Mouse (Mus musculus): ENCODE results near the gene Atp8b2. TPM values are rescaled to one million over a fixed set of nuclear protein-coding genes. Genes with fewer than 3 reads are reported as not detected.

The Atp8b2 gene
- polyA plus RNA-seq, 1 experiment from 2014 or later: 20.0 TPM

DNA sequence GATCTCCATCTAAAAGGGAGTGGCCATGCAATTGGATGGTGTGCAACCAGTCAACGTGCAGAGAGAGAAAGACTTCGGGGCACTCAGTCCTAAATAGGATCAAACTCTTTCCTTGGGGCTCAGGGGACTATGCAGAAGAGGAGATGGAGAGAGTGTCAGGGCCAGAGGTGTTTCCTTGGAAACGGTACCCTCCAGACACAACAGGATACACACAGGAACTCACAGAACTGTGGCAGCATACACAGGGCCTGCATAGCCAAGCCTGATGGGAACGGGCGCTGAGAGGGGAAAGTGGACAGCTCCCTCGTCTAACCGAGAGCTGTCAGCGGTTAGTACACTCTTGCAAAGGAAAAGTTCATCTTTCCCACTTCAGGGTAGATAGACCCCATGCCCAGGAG, 63.8 kb downstream of the Atp8b2 start:
- ATAC-seq (ENCODE audit: insufficient number of reproducible peaks, low FRiP score): no peak
- H3K9me3 ChIP-seq (replicated peaks): no peaks in the 10 kb centered on the region
- H3K4me1 ChIP-seq (replicated peaks): peaks cover 24% of the 10 kb centered on the region
- no peak overlapping the region for H3K4me2 ChIP-seq
- H3K27me3 ChIP-seq (replicated peaks): peaks cover 23% of the 10 kb centered on the region
- no peak overlapping the region for H3K9ac ChIP-seq
- no peaks in the 10 kb centered on the region for H3K36me3 ChIP-seq
- H3K4me3 ChIP-seq: no peak overlapping the region
- H3K27ac ChIP-seq (ENCODE audit: poor library complexity, severe bottlenecking): no peak overlapping the region
- WGBS: 49% methylated on average over 8 of the region's 8 CpGs

DNA sequence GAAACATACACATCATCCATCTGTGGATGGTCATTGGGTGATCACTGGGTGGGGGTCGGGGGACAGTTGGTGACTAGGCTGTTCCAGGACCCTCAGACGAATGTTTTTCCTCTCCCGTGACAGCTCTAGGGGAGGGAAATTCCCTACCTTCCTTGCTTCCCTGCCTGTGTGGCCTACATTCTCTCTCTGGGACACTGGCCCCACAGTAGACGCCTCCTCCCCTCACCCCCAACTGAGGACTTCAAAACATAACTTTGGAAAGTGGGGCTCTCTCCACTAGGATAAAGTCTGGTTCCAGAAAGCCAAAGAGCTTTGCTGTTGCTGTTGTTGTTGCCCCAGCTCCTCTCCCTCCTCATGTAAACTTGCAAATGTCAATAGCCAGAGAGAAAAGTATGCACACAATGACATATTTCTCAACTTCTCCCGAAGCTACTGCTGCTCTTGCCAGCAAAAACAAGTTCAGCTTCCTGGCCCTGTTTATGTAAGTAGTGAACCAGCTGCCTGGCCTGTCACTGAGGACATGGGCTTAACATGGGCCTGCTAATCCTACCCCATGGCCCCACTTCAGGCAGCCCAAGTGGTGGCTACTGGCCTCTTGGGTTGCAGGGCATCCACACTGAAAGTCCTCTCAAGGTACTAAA, 64.3 kb downstream of the Atp8b2 start:
- H3K27me3 ChIP-seq (replicated peaks): peaks cover 22% of the 10 kb centered on the region

DNA sequence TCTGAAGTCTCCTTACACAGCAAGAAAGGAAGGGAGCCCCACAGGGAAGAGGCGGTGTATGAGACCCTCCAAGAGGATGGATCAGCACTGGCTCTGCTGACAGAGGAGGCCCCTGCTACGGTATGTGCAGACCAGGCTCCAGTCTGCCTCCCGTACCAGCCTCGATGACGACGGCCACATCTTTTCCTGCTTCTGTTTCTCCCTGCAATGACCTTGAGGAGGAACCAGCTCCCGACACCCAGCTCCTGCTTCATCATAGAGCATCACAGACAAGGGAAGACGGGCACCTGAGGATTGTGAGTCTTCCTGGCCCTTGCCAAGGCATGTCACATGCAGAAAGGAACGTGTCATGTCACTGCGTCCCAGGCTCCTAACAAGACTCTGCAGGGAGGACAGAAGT, 65.3 kb downstream of the Atp8b2 start:
- Histone ChIP-seq H3K36me3 (no peaks in the 10 kb centered on the region), H3K27ac (ENCODE audit: poor library complexity, severe bottlenecking) (no peak overlapping the region), H3K9ac (no peak overlapping the region), H3K4me1 (replicated peaks) (peaks cover 24% of the 10 kb centered on the region), H3K27me3 (replicated peaks) (peaks cover 13% of the 10 kb centered on the region), H3K4me3 (no peak overlapping the region), H3K4me2 (no peak overlapping the region), H3K9me3 (replicated peaks) (no peaks in the 10 kb centered on the region)
- 63% methylated on average over 10 of the region's 10 CpGs for WGBS
- ATAC-seq (ENCODE audit: insufficient number of reproducible peaks, low FRiP score): no peak

More for the DNA sequence above, 64.3 kb downstream of the Atp8b2 start:
- H3K9me3 ChIP-seq (replicated peaks): no peaks in the 10 kb centered on the region
- H3K4me2 ChIP-seq: no peak overlapping the region
- 54% methylated on average over 5 of the region's 5 CpGs for WGBS
- H3K4me3 ChIP-seq: no peak overlapping the region
- no peaks in the 10 kb centered on the region for H3K36me3 ChIP-seq
- peaks cover 24% of the 10 kb centered on the region for H3K4me1 ChIP-seq (replicated peaks)
- no peak overlapping the region for H3K9ac ChIP-seq
- H3K27ac ChIP-seq (ENCODE audit: poor library complexity, severe bottlenecking): no peak overlapping the region
- ATAC-seq (ENCODE audit: insufficient number of reproducible peaks, low FRiP score): no peak

DNA sequence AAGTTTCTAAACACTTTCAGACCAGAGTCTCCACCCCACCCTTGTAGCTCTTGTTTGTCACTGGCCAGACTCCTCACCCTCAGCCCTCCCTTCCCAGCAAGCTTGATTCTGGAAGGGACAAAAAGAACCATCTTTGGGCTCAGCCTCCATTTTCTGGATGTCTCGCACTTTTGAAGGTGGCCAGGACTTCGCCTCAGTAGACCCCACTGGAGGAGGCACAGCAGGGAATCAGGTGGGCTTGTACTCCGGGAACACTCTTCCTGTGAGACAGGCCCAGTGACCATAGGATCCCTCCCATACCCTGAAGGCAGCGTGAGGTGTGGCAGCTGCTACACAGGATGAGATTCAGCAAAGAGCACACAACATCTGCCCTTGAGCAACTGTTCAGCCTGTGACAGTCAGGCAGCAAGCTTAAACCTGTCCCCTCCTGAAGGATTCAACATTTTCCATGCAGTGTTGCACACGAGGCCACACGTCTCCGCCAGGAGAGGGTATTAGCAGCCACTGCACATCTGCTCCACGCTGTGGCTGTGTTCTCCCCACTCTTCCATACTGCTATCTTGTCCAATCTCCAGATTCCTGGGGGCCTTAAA, 66.0 kb downstream of the Atp8b2 start:
- ATAC-seq (ENCODE audit: insufficient number of reproducible peaks, low FRiP score): no peak
- Histone ChIP-seq H3K4me2 (no peak overlapping the region), H3K36me3 (no peaks in the 10 kb centered on the region), H3K9ac (no peak overlapping the region), H3K27ac (ENCODE audit: poor library complexity, severe bottlenecking) (no peak overlapping the region), H3K4me3 (no peak overlapping the region), H3K9me3 (replicated peaks) (no peaks in the 10 kb centered on the region), H3K4me1 (replicated peaks) (peaks cover 23% of the 10 kb centered on the region), H3K27me3 (replicated peaks) (peaks cover 10% of the 10 kb centered on the region; the same call in 1 of the 2 replicates)
- 78% methylated on average over 8 of the region's 8 CpGs for WGBS

DNA sequence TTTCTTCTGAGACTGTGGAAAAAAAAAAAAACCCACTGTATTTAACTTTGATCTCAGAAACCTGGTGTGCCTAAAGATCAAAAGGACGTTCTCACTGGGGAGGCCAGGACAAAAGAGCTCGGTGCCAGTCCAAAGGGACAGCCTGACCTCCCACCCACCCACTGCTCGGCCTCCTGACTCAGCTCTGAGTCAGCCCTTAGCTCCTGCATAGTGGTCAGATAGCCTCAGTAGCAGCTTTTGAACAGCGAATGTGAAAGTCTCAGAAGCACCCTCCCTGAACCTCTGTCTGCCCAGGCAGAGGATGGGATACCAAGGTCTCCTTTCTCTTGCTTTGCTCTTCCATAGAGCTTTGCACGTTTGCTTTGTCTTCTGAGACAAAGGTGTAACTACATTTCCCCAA, 66.7 kb downstream of the Atp8b2 start:
- Histone ChIP-seq H3K4me1 (replicated peaks) (peaks cover 16% of the 10 kb centered on the region), H3K4me2 (no peak overlapping the region), H3K4me3 (no peak overlapping the region), H3K9me3 (replicated peaks) (no peaks in the 10 kb centered on the region), H3K27me3 (replicated peaks) (peaks cover 10% of the 10 kb centered on the region; the same call in 1 of the 2 replicates), H3K36me3 (no peaks in the 10 kb centered on the region), H3K9ac (no peak overlapping the region), H3K27ac (ENCODE audit: poor library complexity, severe bottlenecking) (no peak overlapping the region)
- 40% methylated on average over 5 of the region's 5 CpGs for WGBS
- ATAC-seq (ENCODE audit: insufficient number of reproducible peaks, low FRiP score): no peak

DNA sequence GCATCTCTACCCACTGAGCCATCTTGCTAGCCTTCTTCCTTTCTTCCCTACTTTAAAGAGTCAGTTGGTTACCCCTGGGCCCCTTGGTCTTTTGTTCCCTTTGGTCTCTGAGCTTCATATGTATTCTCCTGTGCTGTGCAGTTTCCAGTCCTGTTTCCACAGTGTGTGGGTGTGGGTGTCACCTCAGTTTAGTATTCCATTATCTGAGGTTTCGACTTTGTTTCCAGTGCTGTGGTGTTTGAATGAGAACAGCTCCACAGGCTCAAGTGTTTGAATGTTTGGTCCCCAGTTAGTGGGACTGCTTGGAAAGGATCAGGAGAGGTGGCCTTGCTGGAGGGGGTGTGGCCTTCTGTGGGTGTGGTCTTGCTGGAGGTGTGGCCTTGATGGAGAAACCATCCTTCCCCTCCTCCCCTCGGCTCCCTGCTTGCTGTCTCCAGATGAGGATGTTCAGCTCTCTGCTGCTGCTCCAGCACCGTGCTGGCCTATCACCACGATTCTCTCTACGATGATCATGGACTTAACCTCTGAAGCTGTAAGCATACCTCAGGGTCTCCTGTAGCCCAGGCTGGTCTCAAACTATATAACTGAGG, 70.7 kb downstream of the Atp8b2 start:
- peaks cover 10% of the 10 kb centered on the region; the same call in 1 of the 2 replicates for H3K27me3 ChIP-seq (replicated peaks)
- no peaks in the 10 kb centered on the region for H3K9me3 ChIP-seq (replicated peaks)
- no peak overlapping the region for H3K4me2 ChIP-seq
- WGBS: 77% methylated on average over 5 of the region's 5 CpGs
- H3K4me3 ChIP-seq: no peak overlapping the region
- no peak overlapping the region for H3K9ac ChIP-seq
- H3K36me3 ChIP-seq: no peaks in the 10 kb centered on the region
- H3K4me1 ChIP-seq (replicated peaks): no peaks in the 10 kb centered on the region
- no peak for ATAC-seq (ENCODE audit: insufficient number of reproducible peaks, low FRiP score)
- H3K27ac ChIP-seq (ENCODE audit: poor library complexity, severe bottlenecking): no peak overlapping the region

DNA sequence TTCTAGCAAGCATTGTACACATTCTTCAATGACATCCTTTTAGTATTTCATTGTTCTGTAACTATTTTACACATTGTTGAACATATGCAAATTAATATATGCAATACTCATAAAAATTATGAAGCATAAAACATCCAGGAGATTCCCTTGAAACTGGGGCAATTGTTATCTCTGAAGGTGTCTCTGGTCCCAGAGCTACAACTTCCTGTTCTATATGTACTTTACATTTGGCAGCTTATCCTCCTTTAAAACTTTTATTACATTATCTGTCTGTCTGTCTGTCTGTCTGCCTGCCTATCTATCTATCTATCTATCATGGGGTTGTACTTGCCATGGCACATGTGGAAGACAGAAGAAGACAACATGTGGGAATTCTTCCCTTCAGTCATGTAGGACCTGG, 71.6 kb downstream of the Atp8b2 start:
- Histone ChIP-seq H3K4me3 (no peak overlapping the region), H3K9me3 (replicated peaks) (no peaks in the 10 kb centered on the region), H3K27me3 (replicated peaks) (0 out of 2 replicates have a peak, but pooled peaks cover 5% of the 10 kb centered on the region), H3K27ac (ENCODE audit: poor library complexity, severe bottlenecking) (no peak overlapping the region), H3K4me1 (replicated peaks) (no peaks in the 10 kb centered on the region), H3K4me2 (no peak overlapping the region), H3K9ac (no peak overlapping the region), H3K36me3 (no peaks in the 10 kb centered on the region)
- no peak for ATAC-seq (ENCODE audit: insufficient number of reproducible peaks, low FRiP score)

DNA sequence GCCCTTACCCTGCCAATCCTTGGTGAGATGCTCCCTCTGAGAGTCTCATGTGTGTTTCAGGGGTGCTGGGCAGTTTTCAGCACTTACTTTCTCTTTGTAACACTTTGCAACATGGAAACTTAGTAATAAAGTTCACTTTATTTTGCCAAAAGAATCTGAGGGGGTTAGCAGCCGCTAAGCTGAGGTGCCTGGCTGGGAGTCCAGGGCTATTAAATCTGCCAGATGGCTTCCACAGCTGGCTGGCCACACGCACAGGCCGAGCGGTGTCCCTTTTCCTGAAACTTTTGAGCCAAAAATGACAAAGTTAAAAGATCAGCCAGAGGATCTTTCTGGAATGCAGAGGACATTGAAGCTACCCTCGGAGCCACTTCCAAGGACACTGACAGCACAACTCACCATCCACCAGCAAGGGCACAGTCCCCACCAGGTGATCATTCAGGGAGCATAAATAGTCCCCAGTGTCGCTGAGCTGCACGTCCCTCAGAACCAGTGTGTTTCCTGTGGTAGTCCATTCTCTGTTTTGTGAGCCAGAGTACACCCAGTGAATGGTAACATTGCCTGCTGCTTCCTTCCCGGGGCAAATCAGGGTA, 73.4 kb downstream of the Atp8b2 start:
- Histone ChIP-seq H3K4me3 (no peak overlapping the region), H3K9me3 (replicated peaks) (no peaks in the 10 kb centered on the region), H3K4me1 (replicated peaks) (no peaks in the 10 kb centered on the region), H3K27me3 (replicated peaks) (no peaks in the 10 kb centered on the region), H3K9ac (no peak overlapping the region), H3K36me3 (no peaks in the 10 kb centered on the region), H3K4me2 (no peak overlapping the region), H3K27ac (ENCODE audit: poor library complexity, severe bottlenecking) (no peak overlapping the region)
- WGBS: 71% methylated on average over 8 of the region's 8 CpGs
- ATAC-seq (ENCODE audit: insufficient number of reproducible peaks, low FRiP score): no peak

Small RNA genes lying within 50 kb of the gene (microRNA-seq; reads per million reads assigned to microRNA genes)
- 1.2 reads per million for gene Mir7669

Other genes starting within 250 kb of the Atp8b2 start
- gene Adar, start 248.5 kb downstream of the Atp8b2 start, polyA plus RNA-seq (2016; fragmentation: Nextera tagmentation; extraction: Ambion mirVana): 11.6 and 11.7 TPM in 2 replicates
- 0.32 and 0.36 TPM in 2 replicates for gene Chrnb2, start 198.9 kb downstream of the Atp8b2 start, polyA plus RNA-seq (2016; fragmentation: Nextera tagmentation; extraction: Ambion mirVana)
- 13.4 and 14.4 TPM in 2 replicates for gene Ube2q1, start 189.9 kb downstream of the Atp8b2 start, polyA plus RNA-seq (2016; fragmentation: Nextera tagmentation; extraction: Ambion mirVana)
- gene She, start 132.1 kb downstream of the Atp8b2 start, polyA plus RNA-seq (2016; fragmentation: Nextera tagmentation; extraction: Ambion mirVana): 9.6 and 10.5 TPM in 2 replicates
- 0.47 and 0.59 TPM in 2 replicates for gene Il6ra, start 50.3 kb downstream of the Atp8b2 start, polyA plus RNA-seq (2016; fragmentation: Nextera tagmentation; extraction: Ambion mirVana)
- gene Hax1, start 35.3 kb upstream of the Atp8b2 start, polyA plus RNA-seq (2016; fragmentation: Nextera tagmentation; extraction: Ambion mirVana): 79.4 and 85.4 TPM in 2 replicates
- 136 and 141 TPM in 2 replicates for gene 4933434E20Rik, start 88.1 kb upstream of the Atp8b2 start, polyA plus RNA-seq (2016; fragmentation: Nextera tagmentation; extraction: Ambion mirVana)
- gene Ubap2l, start 89.1 kb upstream of the Atp8b2 start, polyA plus RNA-seq (2016; fragmentation: Nextera tagmentation; extraction: Ambion mirVana): 178 and 200 TPM in 2 replicates
- gene Tpm3, start 109.1 kb upstream of the Atp8b2 start, polyA plus RNA-seq (2016; fragmentation: Nextera tagmentation; extraction: Ambion mirVana): 335 and 344 TPM in 2 replicates
- 0.33 and 0.40 TPM in 2 replicates for gene Nup210l, start 140.6 kb upstream of the Atp8b2 start, polyA plus RNA-seq (2016; fragmentation: Nextera tagmentation; extraction: Ambion mirVana)

Data from heart, embryonic 12.5 days (tissue).